Mouse (Mus musculus): ENCODE results near the gene Tifa.

Gene Tifa

DNA sequence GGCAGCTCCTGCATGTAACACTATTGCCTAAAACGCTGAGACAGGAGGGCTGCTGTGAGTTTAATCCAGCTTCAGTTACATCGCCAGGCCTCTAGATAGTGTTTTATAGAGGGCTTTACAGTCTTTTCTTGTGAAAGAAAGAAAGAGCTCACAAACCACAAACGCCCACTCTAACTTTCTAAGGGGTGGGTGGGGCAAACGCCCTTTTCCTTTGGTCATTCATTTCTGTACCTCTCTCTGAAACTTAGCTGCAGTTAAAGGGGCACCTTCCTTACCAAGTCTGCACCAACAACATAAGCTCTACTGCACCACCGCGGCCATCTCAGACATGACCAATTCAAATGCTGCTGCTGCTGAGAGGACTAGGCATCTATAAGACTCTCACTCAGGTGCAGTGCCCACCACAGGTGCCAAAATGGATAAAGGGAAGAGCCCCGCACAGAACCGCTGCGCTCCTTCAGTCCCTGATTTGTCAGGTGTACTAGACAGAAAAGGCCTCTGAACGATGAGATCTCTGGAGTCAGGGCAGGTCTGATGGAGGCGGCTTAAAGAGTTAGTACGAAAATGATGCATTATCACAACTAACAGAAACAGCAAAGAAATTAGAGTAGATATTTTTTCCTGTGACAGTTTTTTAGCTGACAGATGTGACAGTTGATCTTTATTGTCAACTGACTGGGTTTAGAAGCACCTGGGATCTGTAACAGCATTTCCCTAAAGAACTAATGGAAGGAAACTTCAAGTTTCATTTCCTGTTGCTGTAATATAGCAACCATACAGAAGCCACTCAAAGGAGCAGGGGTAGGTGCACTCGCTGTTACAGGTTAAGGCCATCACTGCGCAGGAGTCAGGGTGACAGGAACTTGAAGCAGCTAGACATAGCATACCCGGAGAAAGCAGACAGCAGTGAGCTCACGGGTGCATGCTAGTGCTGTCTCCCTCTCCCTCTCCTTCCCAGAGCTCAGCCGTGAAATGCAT lies 34.6 kb downstream of the Tifa start:
- in situ Hi-C loops (cut with MboI) = no loop called here

DNA sequence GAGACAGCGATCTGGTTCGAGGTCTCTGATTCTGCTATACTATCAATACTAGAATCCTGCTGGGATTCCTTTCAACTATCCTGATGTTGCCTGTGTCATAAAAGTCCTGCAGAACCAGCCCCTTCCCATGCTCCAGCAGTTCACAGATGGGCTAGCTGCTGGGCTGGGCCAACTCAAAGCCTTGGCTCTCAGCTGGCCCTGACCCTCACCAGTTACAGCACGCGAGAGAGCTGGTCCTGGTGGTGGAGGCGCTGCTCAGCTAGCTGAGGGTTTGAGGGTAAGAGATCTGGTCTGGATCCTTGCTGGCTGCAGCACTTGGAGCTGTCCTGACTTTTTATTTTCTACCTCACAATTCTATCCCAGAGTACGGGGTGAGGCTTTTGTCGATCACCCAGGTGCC lies 36.9 kb downstream of the Tifa start:
- in situ Hi-C loops (cut with MboI) = no loop called here

DNA sequence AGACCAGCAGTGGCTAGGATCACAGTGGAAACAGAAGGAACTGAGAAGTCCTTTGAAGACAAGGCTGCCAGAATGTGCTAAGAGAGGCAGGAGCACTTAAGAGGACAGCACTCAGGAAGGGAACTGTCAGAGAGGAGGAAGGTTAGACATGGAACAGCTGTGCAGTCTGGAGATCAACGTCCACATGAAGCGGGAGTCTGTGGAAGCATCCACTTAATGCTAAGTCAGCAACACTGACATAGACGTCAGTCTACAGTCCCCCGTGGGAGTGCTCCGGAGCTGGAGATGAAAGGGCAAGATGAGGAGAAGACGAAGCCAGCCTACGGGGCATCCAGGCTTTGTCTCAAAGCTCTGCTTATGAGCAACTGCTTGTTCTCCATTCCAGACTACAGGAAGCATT lies 37.5 kb downstream of the Tifa start:
- in situ Hi-C loops (cut with MboI) = no loop called here

DNA sequence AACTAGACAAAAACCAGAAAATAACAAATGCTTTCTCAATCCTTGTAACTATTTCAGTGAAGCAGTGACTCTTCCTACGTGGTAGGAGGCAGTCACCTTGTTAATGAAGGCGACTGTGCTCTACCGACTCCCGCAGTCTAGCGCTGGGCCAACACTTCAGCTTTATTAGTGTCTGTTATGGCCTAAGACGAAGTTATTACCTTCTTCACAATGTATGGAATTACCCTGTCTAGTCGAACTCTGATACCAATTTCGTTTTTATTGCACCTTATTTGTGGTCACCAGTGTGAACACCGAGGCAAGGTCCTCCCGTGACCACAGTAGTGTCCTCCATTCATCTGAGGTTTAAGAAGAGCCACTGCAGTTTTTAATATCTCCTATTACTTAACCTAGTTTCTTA lies 40.6 kb downstream of the Tifa start:
- in situ Hi-C loops (cut with MboI) = no loop called here

DNA sequence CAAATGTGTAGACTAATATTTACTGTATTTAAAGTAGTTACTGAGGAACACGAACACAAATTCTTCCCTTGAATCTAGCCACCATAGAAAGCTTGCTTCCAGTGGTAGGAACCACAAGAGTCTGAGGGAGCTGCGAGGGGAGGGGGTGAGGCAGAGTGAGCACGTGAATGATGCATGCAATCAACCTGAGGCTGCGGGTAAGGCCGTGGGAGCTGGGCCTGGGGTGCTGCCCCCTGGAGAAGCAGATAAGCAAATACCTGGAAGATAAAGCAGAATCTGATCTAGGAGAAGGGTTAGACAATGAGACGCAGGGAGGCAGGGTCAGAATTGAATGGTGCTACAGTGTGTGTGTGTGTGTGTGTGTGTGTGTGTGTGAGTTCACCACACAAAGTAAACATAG lies 41.5 kb downstream of the Tifa start:
- in situ Hi-C loops (cut with MboI) = no loop called here

DNA sequence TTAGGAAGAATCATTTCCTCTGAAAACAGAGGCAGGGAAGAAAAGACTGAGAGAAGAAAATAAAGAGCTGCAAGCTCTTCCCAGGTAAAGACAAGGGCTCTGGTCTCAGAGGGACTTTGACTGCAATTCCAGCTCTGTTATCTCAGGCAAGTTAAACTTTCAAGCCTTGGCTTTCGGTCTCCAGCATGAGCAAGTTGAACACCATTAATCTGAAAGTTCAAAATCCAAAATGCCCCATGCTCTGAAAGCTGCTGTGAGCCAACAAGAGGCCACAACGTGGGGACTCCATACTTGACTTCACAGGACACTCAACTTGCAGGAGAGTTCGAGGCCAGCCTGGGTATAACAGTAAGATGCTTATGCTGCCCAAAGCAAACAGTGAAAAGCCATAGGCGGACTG lies 44.4 kb downstream of the Tifa start:
- in situ Hi-C loops (cut with MboI) = no loop called here

DNA sequence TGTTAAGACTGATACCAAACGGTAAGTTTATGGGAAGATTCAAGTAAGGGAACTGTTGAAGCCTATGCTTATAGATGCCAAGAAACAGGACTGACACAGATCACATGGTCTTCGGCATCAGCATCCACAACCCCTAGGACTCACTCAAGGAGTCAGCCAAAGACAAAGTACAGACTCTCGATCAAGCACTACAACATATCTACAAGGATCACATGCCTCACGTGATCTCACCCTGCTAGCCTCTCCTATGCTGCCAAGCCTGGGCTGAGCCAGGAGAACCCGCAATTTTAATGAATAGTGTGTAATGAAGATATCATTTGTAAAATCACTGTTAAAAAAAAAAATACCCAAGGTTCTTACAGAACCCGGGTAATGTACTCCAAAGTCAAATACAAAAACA lies 46.0 kb downstream of the Tifa start:
- in situ Hi-C loops (cut with MboI) = no loop called here

DNA sequence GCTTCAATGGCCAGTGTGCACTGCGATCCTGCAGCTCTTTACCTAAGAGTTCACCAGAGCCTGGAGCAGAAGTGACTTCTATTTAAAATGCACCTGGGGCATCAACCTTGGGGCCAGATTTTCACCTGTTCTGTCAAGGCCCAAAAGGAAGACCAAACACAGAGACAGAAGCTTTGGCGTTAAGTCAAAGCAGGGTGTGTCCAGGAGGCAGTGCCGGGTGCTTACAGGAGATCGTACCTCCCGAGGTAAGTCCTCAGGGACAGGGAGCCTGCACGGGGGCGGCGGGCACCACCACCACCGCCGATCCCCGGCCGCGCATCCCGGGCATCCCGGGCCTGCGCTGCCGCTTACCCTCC lies 47.2 kb downstream of the Tifa start:
- in situ Hi-C loops (cut with MboI) = no loop called here

DNA sequence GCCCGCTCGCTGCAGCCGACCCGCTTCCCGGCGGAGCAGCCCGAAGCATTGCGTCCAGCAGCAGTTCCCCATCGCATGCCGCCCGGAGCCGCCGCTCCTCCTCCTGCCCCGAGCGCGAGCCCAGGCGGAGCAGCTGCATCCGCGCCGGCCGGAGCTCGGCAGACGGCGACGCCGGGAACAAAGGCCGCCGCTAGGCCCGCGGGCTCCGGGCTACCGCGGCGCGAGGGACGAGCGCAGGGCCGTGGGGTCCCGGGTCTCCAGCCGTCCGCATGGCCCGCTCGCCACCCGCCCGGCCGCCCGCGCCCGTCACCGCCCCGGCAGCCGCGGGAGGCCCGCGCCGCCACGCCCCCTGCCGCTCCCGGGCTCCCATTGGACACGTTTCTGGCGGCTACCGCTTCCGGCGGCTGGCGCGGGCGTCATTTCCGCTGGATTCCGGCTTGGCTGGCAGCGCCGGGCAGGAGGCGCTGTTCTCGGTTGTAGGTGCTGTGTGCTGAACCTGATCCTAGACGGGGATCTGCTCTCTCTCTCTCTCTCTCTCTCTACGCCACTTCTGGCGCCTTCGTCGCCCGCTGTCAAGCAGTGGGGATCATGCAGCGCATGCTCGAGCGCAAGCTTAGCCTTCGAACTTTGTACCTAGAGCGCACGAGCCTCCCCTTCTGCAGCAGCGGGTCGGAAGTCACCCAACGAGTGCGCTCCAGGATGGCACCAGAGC lies 47.7 kb downstream of the Tifa start, which contains the start of gene Ap1ar:
TSS of gene Ap1ar (minus strand) at position 370 of the 712 bp plus-strand sequence.
- in situ Hi-C loops (cut with MboI) = no loop called here

DNA sequence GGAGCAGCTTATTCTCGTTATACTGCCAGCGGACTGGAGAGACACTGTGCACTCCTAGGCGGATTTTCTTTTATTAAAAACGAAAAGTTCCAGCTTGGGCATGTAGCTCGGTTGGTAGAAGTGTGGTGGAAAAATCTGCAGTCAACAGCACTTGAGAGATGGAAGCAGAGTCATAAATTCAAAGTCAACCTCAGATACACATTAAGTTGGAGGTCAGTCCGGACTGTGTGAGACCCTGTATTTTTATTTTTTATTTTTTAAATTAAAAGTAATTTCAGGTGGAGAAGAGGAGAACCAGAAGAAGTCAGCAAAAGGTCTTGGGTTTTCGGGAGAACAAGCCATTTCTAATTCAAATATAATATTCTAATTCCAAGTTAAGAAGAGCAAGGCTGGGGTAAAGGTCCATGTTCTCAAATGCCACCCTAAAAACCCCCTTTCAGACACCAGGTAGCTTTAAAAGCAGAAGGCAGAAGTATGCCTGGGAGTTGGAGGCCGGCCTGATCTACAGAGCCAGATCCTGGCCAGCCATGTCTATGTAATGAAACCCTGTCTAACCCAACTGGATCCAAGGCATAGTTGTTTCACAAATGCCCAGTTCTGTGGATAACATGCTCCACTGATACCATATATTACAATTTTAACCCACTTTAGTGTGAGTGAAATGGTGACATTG lies 48.5 kb downstream of the Tifa start:
- in situ Hi-C loops (cut with MboI) = no loop called here

DNA sequence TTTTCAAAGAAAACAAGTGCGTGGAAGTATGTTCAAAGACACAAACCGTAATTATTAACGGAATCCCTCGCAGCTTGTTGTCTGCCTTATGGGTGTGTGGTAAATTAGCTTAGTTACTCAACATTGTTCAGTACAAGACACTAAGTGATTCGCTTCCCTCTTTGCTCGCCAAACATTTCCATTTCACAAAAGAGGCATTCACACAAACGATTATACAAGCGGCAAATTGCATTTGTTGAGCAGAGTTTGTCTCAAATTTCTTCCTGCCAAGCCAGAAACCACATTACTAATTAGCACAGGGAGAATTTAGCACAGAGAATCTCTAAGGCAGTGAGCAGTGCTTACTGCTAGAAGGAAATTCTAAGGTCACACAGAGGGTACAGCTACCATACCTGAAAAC lies 52.3 kb downstream of the Tifa start:
- in situ Hi-C loops (cut with MboI) = no loop called here

DNA sequence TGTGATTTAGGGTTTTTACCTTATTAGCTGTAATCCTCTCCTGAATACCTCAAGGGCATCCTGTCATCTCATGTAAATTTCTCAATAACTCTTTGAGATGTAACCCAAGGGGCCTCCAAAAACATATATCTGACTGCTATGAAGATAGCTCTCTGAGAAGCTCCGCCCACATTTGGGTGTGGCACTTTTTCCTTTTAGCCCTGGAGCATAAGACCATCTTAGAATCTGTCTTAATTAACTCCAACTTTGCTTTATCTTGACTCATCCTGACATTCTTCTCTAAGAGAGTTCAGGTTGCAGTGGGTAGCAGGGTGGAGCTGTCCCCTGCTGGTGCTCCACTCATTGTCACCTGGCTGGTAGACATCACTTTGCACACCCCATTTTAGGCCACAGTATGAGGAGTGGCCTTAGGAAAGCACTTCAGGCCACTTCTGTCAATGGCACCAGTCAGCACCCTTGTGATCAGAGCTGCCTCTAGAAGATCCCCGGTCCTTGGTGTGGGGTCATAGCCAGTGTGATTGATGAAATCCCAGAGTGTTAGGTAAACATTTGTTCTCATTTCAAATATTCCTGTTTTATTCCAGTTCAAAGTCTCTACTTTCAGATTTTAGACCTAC lies 53.8 kb downstream of the Tifa start:
- in situ Hi-C loops (cut with MboI) = no loop called here

DNA sequence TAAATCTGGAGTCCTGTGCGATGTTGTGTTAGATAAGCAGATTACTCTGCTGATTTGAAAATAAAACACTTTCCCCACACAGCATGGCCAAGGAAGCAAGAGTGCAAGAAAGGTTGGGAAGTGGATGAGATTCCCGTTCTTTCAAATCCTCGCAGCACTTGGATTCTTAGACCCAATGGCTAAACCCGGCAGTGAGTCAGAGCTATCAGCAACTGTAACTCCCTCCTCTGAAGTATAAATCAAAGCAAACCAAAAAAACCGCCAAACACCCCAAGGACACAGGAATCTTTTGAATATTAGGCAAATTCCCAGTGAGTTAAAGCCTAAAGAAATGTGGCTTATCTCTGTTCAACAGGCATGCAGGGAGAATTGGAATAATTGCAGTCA lies 54.3 kb downstream of the Tifa start:
- in situ Hi-C loops (cut with MboI) = no loop called here

DNA sequence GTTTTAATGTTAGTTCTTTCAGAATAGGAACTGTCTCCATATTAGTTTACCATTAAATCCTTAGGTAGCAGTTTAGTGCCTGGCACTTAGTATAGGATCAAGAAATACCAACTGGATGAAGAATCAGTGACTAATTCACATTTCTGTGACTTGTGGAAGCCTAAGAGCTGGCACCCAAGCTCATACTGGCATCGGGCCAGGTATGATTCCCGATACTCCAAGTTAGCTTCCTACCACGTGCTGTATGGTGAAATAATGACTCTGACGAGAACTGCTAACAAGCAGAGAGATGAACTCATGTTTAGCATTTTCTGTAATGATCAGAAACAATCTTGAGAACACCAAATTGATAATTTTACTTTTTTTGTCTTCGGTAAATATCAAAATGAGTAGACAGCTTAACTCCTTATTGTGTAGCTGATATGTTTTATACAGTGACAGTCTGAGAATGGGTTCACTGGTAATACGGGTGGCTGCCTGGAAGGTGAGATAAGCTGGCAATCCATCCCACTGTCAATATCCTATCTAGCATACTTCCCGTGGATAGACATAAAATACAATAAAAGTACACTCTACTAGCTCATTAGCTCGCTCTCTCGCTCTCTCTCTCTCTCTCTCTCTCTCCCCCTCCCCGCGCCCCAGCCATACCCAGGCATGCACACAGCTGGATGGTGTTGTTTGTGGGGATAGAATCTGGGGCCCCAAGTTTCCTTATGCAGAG lies 58.6 kb downstream of the Tifa start:
- in situ Hi-C loops (cut with MboI) = no loop called here

DNA sequence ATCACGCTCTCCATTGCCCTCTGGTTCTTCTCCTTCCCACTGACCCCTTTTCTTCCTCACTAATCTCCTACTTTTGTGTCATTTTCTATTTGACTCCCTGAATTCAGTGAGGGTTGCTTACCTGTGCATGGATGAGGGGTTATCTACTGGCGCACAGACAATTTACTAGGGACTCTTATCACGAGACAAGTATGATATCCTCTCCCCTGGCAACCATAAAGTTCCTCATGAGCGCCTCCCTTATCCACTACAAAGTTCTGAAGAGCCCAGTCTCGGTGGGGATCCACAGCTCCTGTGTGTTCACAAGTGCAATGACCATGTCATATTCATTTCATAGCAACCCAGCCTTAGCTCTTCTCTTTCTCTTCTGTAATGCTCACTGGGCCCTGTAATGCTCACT lies 60.3 kb downstream of the Tifa start:
- in situ Hi-C loops (cut with MboI) = loop anchor here (10.0 kb wide), 1 partner anchor 95 kb away; no protein-coding TSS in a partner anchor

DNA sequence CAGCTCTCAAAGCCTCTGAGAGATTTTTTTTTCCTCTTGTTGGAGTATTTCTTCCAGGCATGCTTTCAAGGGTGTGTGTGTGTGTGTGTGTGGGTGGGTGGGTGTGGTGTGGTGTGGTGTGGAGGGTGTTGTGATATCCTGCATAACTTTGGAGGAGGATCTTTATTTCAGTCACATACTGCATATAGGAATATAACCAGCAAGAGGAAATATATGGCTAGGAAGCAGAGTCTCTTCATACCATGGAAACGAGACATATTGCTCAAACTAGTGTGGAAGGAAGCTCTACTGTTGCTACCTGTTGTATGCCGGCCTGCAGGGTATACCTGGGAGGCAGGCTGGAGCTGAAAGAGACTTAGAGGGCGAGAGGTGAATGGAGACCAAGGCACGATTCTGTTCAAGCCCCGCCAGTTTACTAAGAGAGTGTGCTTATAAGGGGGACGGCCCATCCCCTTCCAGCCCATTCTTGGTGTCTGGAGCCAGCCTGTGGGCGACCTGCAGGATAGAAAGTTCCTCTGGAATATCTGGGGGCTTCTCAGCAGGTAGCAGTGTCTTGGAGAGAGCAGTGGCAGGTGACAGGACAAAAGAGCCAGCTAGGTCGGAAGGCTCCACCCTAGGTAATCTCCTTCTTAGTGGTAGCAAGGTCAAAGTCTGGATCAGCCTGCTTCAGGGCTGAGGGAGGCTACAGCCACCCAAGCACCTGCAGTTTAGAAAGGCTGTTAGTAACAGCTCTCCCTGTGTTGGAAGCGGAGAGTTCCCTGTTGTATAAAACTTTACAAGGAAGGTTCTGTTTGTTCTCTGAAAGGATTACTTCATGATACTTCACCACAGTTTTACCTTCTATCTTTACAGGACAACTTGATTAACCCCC lies 61.4 kb downstream of the Tifa start:
- in situ Hi-C loops (cut with MboI) = loop anchor here (10.0 kb wide), 1 partner anchor 94 kb away; no protein-coding TSS in a partner anchor

DNA sequence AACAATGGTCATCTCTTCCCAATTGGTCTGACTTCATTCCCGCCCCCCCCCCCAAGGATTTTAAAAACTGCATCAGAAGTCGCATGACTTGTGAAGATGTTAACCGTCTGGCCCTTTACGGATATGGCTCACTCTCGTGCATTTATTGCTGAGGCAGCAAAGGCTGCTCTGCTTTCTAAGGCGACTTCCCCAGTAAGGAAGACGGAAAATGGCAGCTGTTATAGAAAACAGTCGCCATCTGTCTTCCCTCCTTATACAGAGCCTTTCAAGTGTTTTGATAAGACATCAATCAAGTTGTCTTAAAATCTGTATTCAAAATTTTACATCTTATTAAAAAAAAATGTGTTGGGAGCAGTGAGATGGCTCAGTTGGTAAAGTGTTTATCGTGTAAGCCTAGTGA lies 63.1 kb downstream of the Tifa start:
- in situ Hi-C loops (cut with MboI) = loop anchor here (10.0 kb wide), 1 partner anchor 92 kb away; no protein-coding TSS in a partner anchor

DNA sequence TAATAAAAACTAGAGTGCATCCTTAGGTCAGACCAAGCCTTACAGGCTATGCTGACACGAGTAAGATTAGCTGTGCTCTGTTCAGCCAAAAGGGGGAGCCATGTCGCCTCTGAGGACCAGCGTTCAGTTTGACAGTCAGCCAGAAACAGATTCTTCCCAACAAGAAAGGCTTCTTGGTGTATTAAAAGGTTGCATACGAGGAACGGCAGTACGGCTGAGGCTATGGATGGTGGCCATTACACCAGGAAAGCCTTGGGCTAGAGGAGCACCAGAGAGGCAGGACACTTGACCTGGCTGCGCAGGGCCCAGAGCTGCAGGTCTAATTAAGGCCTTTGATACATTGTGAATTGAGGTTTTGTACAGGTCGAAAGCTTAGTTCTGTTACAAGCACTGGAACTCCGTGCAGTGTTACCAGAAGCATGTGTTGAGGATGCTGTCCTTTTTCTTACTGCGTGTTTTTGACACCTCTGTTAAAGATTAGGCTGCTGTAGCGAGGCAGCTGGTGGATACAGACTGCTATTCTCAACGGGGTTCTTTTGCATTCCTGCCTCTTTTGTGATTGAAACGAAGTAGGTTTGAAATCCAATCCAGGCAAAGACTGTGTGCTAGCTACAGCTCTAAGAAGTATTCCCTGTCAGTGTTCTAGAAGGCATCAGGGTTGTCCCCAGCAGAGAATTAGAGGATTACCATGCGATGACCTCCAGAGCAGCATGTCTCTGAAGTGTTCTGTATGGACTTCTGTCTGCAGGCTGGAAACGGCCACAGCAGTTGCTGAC lies 64.0 kb downstream of the Tifa start:
- in situ Hi-C loops (cut with MboI) = loop anchor here (10.0 kb wide), 1 partner anchor 91 kb away; no protein-coding TSS in a partner anchor

DNA sequence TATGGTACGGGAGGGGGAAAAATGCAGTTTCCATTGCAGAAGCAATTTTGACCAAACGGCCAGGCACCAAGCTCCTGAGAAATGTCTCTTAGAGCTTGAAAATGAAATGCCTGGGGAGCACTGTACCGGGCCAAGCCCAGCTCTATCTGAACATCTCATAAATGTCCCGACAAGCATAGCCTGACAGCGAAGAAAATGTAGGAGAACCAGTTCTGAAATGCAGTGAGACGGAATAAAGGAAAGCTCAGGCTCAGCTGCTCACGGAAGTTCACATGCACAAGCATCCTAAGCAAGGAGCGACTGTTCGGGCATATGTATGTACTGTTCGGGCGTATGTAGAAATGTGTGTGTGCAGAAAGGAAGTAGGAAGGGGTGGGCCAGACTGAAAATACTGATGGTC lies 71.7 kb downstream of the Tifa start:
- in situ Hi-C loops (cut with MboI) = no loop called here

All from mature B cell (primary cell).